Mouse (Mus musculus) spleen, postnatal 14 days (tissue): ENCODE measurements around the gene Ankfn1.

Experiments used
- DNase-seq, 2 experiments: peaks; one replicate each; pipeline ENCODE4 v3.0.0; 2021 to 2022; ENCODE audit warnings: low spot score in 2 of 2

Ankfn1 gene

DNA sequence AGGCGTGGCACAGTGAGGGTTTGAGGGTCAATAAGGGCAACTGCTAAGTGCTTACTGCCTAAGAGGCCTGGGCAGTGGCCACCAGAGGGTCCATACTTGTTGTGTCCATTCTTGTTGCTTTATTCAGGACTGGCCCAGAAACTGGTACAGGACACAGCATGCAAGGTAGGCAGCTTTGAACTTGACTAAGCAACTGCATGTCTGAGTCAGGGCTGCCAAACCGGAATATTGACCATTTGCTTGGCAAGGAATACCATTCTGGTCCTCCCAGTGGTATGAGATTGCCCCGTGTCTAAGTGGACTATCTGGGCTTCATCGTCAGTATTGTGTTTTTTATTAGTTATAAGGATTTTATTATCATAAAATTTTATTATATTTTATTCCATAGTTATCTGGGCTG lies 312.1 kb downstream of the Ankfn1 start:
- DNase-seq = no peak

DNA sequence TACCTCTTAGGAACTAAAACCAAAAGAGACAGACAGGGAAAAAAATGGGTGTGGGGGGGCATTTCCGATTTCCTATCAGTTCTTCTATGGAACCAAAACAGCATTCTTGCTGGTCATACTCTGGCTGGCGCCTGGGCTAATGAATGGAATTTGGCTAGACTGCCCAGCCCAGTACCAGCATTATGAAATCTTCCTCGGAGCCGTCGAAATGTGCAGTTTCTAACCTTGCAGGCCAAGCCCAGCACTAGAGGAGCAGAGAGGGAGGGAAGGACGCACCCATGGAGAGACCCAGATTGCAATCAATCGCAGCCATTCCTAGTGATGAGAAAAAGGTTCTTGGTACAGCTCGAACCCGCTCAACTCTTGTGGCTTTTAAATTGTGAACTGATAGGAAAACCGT lies 315.2 kb downstream of the Ankfn1 start:
- no peak for DNase-seq

DNA sequence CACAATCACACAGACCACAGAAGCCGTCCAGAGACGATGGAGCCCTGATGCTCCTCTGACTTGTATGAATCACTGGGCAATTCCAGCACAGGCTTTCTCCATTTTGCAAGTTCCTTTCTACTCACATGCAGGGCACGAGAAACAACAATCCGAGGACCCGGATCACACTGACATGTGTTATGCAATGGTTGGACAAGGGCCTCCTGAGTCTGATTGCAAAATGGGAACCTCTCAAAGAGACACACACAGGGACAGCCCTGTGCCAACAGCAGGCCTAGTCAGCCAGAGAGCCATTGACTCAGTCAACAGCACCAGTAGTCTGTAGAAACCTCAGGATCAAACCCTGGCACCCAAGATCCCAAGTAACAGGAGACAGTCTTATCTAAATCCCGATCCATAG lies 318.0 kb downstream of the Ankfn1 start:
- no peak for DNase-seq

GRCm38 (mm10) chr11:89455647-89456231 lies 321.7 kb downstream of the Ankfn1 start:
- DNase-seq = no peak

DNA sequence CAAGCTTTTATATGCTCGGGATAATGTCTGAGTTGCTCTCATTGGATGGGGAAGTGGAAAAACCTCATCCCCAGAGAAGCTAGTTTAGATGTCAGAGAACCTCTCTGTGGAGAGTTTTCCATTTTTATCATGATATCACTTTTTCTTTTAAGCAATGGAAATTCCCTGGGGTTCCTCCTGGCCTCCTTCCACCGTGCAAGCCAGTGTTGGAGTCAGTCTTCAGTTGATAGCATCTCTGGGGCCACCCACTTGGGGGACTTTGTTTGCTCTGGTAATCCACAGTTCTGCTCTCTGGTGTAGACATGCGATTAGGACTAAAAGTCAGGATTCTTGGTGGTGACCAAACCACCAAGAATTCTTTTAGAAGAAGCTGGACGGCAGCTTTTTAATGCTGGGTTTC lies 322.8 kb downstream of the Ankfn1 start:
- no peak for DNase-seq

GRCm38 (mm10) chr11:89452862-89453261 lies 324.6 kb downstream of the Ankfn1 start:
- no peak for DNase-seq

GRCm38 (mm10) chr11:89450406-89450805 lies 327.0 kb downstream of the Ankfn1 start:
- no peak for DNase-seq

DNA sequence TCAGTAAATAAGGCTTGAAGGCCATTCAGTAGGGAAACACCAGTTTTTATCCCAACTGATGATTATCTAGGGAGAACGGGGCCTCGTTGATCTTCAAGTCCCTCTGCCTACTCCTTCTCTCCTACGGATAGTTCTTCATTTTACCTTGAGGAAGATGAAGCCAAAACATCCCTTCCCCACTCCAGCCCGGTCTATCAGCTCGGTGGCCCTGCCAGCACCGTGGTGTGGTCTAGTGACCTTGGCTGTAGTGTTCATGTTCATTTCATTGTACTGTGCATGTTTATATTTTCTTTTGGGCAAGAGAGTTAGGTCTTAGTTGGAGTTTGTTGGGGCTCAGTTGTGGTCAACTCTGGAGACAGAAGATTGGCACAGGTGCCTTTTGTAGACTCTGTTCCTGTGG lies 328.5 kb downstream of the Ankfn1 start:
- DNase-seq = no peak

- DNase-seq = no peak
Observed at GRCm38 (mm10) chr11:89447477-89447876, 330.0 kb downstream of the Ankfn1 start.

DNA sequence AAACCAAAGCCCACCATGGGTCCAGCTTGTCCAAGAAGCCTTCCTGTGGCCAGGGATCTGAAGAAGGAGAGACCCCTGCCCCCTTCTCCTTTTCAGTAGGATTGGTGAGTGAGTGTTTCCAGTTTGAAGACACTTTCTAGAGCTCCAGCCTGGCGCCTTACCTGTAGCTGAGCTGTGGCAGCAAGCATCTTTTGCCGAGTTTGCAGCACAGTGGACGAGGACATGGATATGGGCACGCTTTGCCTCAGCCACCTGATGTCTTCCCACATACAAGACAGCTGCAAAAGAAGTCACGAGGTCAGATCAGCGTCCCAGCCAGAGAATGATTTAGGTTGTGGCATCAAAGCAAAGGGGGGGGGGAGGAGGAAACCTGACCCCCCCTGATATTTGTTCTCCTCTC lies 336.9 kb downstream of the Ankfn1 start:
- no peak for DNase-seq

DNA sequence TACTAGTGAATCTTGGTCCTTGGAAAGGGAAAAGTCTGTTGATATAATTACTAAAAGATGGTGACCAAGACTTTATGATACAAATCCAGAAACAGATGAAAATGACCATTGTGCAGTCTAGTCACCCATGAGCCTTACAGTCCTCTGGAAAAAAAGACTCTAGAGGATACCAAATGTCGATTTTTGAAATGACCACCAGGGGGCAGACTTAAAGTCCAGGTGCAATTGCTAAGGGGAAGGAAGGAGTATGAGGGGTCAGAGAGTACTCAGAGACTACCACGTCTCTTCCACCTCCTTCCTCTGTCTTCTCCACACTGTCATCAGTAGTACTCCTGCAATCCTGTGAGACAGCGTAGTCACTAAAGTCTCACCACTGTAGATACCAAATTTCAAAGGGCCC lies 353.1 kb downstream of the Ankfn1 start:
- DNase-seq = no peak

DNA sequence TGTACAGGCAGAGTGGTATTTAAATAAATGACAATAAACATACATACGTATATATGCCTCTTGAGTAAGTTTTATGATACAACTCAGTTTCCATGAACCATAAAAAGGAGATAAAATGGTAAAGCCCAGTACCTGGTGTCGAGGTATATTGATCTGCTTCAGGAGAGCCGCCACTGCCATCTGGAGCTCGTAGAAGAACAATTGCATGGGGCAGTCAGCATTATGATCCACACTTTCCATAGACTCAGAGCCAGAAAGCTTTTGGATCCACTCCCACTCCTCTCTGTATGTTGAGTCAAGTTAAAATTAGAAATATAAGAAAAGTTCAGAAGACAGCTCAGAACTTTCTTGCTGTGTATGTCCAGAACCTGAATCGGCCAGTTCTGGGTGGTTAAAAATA lies 354.8 kb downstream of the Ankfn1 start:
- no peak for DNase-seq

DNA sequence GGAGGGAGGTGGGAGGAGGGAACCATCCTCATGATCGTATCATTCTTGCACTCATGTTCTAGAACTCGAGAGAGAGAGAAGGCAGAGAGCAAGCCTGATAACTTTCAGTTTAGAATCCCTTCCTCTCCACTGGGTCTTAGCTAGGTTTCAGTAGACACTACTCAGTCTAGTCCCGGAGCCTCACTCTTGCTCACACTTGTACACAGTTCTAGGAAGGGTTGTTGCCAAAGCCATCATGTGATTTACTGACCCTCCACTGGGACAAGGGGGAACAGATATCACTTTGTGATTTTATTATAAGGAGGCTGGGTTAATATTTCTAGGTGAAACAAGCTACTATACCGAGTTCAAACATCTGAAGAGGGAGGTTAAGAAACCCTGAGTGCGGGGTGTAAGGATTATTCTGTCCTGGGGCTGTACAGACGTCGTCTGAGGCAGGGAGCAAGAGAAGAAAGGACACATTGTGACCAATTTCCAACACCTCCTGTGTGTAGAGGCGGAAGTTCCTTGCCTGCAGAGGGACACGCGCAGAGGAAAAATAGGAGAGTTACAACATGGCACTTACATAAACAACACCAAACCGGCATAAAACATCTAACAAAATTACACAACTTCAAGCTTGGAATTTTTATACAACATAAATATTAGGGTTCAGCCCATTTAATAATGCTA lies 356.6 kb downstream of the Ankfn1 start:
- no peak for DNase-seq

DNA sequence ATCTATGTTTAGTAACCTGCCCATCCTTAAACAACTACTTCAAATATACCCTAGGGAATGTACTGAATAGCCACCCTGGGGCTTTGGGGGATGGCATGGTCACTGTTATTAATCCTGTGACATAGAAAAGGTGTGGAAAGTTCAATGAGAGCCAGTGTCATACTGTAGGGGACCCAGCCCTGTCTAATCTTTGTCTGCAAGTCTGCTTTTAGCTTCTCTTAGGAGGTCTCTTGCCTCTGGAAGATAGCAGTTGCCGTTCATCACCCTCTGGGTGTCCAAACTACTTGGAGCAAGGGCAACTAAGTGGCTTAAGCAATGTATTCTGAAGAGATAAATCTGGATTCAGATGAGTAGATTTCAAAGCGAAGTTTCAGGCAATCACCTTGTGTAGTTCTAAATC lies 357.6 kb downstream of the Ankfn1 start:
- no peak for DNase-seq

GRCm38 (mm10) chr11:89418644-89419043 lies 358.8 kb downstream of the Ankfn1 start:
- DNase-seq = no peak

GRCm38 (mm10) chr11:89416769-89417168 lies 360.7 kb downstream of the Ankfn1 start:
- no peak for DNase-seq

DNA sequence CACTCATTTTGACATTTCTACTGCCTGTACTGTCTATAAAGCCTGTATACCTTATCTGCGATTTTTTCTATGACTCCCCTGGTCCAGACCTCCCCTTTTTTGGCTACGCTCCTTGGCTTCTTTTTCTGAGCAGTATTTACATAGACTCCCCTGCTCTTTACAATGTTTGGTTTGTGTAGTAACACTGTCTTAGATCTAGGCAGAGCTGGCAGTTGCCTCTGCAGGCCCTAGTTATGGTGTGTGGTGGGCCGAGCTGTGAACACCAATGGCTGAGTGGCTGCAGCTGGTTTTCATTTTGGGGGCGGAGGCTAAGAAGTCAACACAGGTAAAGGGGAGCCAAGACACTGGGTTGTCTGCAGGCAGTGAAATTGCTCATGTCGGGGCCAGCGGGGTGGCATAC lies 368.7 kb downstream of the Ankfn1 start:
- DNase-seq = no peak

GRCm38 (mm10) chr11:89404489-89404888 lies 373.0 kb downstream of the Ankfn1 start:
- no peak for DNase-seq

DNA sequence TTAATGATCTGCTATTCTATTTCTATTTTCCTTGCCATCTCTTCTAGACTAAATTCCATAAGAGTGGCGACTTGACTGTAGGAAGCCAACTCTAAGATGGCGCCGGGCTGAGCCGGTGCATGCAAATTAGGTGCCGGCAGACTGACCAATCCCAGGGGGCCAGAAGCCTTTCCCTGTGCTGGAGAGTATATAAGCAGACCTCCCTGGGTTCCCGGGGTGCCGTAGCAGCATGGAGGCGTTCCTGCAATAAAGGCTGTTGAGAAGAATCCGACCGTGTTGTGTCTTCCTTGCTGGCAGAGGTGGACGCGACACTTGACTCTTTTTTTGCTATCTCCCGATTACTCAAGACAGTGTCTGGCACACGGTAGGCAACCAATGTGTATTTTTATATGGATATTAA lies 374.0 kb downstream of the Ankfn1 start:
- no peak for DNase-seq

DNA sequence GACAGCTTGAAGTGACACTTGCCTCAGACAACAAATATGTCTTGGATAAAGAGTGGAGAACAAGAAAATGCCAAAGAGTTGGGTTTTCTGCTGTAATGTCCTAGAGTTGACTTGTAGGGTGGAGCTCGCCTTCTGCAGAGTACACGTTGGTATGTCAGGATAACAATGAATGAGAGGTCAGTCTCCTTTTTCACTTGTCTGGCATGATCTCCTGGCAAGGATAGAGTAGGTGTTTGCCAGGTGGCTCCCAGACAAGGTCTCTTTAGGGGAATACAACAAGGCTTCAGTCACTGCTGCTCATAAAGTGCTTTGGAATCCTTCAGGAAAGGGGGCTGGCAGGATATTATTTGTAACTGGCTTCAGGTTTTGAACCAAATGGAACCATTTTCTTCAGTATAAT lies 388.6 kb downstream of the Ankfn1 start:
- DNase-seq = no peak

DNA sequence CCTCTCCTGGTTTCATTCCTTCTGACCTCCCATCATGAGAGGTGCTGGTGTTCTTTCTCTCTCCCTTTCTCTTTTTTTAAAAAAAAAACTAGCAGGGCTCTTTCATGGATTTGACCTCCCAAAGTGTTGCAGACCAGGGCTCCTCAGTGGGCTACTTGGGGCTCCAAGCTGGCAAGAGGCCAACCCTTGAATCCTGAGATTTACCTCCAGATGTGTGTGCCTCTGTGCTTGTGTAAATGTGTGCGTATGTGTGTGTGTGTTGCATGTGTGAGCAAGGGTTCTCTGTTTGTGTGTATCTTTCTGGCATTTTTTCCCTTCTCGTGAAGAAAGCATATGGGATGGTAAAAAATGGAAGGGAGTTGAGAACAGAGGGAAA lies 394.8 kb downstream of the Ankfn1 start:
- no peak for DNase-seq

- no peak for DNase-seq
Observed at GRCm38 (mm10) chr11:89381782-89382633, 395.4 kb downstream of the Ankfn1 start.

GRCm38 (mm10) chr11:89370941-89371340 lies 406.5 kb downstream of the Ankfn1 start:
- DNase-seq = no peak
